Mouse (Mus musculus) brain, embryonic 18.5 days (tissue): ENCODE results near the gene Syce1l.
A peak's percentile ranks its signal among the peaks of the same experiment; 100 is the strongest.

ENCODE experiments used
- DNase-seq: peaks from one replicate; pipeline ENCODE4 v3.0.0-alpha.2; 2012; ENCODE audit warnings: low read depth, low spot score

The Syce1l gene

GRCm38 (mm10) chr8:113642926-113643325 is at the start of gene Syce1l:
Gene Syce1l (plus strand): TSS chr8:113643213.
- DNase-seq: no peak

GRCm38 (mm10) chr8:113598401-113598800 is 44.6 kb upstream of the Syce1l start:
- DNase-seq: no peak

- peak; percentile 49 for DNase-seq
These were observed 10.4 kb upstream of the Syce1l start for GRCm38 (mm10) chr8:113632634-113633033.

- DNase-seq: no peak
These were observed 8.9 kb upstream of the Syce1l start for GRCm38 (mm10) chr8:113634161-113634560.

GRCm38 (mm10) chr8:113634670-113635591 is 8.1 kb upstream of the Syce1l start, which contains the start of gene Mon1b:
Gene Mon1b (plus strand): TSS chr8:113635587.
- DNase-seq: peak; percentile 99

GRCm38 (mm10) chr8:113635592-113636279 is 7.3 kb upstream of the Syce1l start:
- no peak for DNase-seq

GRCm38 (mm10) chr8:113636280-113636628 is 6.8 kb upstream of the Syce1l start:
- DNase-seq: no peak

GRCm38 (mm10) chr8:113640357-113640756 is 2.7 kb upstream of the Syce1l start:
- DNase-seq: no peak

GRCm38 (mm10) chr8:113643479-113644210 is 632 bp downstream of the Syce1l start:
- no peak for DNase-seq

- DNase-seq: no peak
These were observed 2.2 kb downstream of the Syce1l start for GRCm38 (mm10) chr8:113645220-113645619.

GRCm38 (mm10) chr8:113652450-113652849 is 9.4 kb downstream of the Syce1l start:
- no peak for DNase-seq

- DNase-seq: no peak
These were observed 10.1 kb downstream of the Syce1l start for GRCm38 (mm10) chr8:113653151-113653550.

GRCm38 (mm10) chr8:113656154-113656553 is 13.1 kb downstream of the Syce1l start:
- no peak for DNase-seq

- no peak for DNase-seq
These were observed 13.8 kb downstream of the Syce1l start for GRCm38 (mm10) chr8:113656681-113657298.

GRCm38 (mm10) chr8:113660128-113660527 is 17.1 kb downstream of the Syce1l start:
- DNase-seq: no peak

- DNase-seq: peak; percentile 73
These were observed 21.5 kb downstream of the Syce1l start for GRCm38 (mm10) chr8:113664544-113664943.

GRCm38 (mm10) chr8:113665036-113665435 is 22.0 kb downstream of the Syce1l start:
- no peak for DNase-seq

- DNase-seq: no peak
These were observed 22.9 kb downstream of the Syce1l start for GRCm38 (mm10) chr8:113665951-113666350.

GRCm38 (mm10) chr8:113666714-113667432 is 23.9 kb downstream of the Syce1l start:
- DNase-seq: no peak

- no peak for DNase-seq
These were observed 26.9 kb downstream of the Syce1l start for GRCm38 (mm10) chr8:113669924-113670323.
